Mouse (Mus musculus): Measurements from ENCODE around the gene Vmn1r214. TPM values are rescaled to one million over a fixed set of nuclear protein-coding genes. Genes with fewer than 3 reads are reported as not detected.

Vmn1r214 gene
- polyA plus RNA-seq (2014; fragmentation: Nextera tagmentation; extraction: Ambion mirVana), result not detected in 2 replicates

- no peak for ATAC-seq (ENCODE audit: insufficient number of reproducible peaks, insufficient read depth, low FRiP score, low read depth)
- no peaks in the 10 kb centered on the region for H3K27me3 ChIP-seq (ENCODE audit: control insufficient read depth, insufficient read depth, low read length)
- H3K27ac ChIP-seq (replicated peaks in 1 of 2; ENCODE audit: control insufficient read depth in 1 of 2, insufficient read depth in 1 of 2, low read depth in 2 of 2, low read length in 2 of 2), result no peak within 1 kb of the TSS
- 79% methylated on average over 3 of the region's 3 CpGs for WGBS
- no peak within 1 kb of the TSS for H3K4me3 ChIP-seq (ENCODE audit: control insufficient read depth in 1 of 2, insufficient read depth in 1 of 2, low read depth in 1 of 2, low read length in 2 of 2)
- no peaks in the 10 kb centered on the region for H3K4me1 ChIP-seq (ENCODE audit: control insufficient read depth in 2 of 2, insufficient read depth in 2 of 2, low read length in 2 of 2)
- no peaks in the 10 kb centered on the region for H3K9me3 ChIP-seq (ENCODE audit: control insufficient read depth, low read length)
- H3K36me3 ChIP-seq (ENCODE audit: control insufficient read depth, insufficient read depth, low read length), result no peaks in the 10 kb centered on the region
- no peak within 1 kb of the TSS for H3K4me2 ChIP-seq (ENCODE audit: low read length)
- H3K9ac ChIP-seq (ENCODE audit: low read length), result no peak within 1 kb of the TSS
Measured at GRCm38 (mm10) chr13:23030118-23030517, at the start of gene Vmn1r214. TSS of gene Vmn1r214 (plus strand) at chr13:23030418.

GRCm38 (mm10) chr13:22990214-22990891 lies 39.9 kb upstream of the Vmn1r214 start:
- 83% methylated on average over 11 of the region's 11 CpGs for WGBS
- Histone ChIP-seq H3K9me3 (ENCODE audit: control insufficient read depth, low read length) (0 out of 2 replicates have a peak, but pooled peaks cover 2% of the 10 kb centered on the region), H3K36me3 (ENCODE audit: control insufficient read depth, insufficient read depth, low read length) (no peaks in the 10 kb centered on the region), H3K27me3 (ENCODE audit: control insufficient read depth, insufficient read depth, low read length) (no peaks in the 10 kb centered on the region), H3K4me3 (ENCODE audit: control insufficient read depth in 1 of 2, insufficient read depth in 1 of 2, low read depth in 1 of 2, low read length in 2 of 2) (no peak overlapping the region), H3K4me2 (ENCODE audit: low read length) (no peak overlapping the region), H3K4me1 (ENCODE audit: control insufficient read depth in 2 of 2, insufficient read depth in 2 of 2, low read length in 2 of 2) (no peaks in the 10 kb centered on the region), H3K27ac (replicated peaks in 1 of 2; ENCODE audit: control insufficient read depth in 1 of 2, insufficient read depth in 1 of 2, low read depth in 2 of 2, low read length in 2 of 2) (no peak overlapping the region), H3K9ac (ENCODE audit: low read length) (no peak overlapping the region)
- ATAC-seq (ENCODE audit: insufficient number of reproducible peaks, insufficient read depth, low FRiP score, low read depth), result no peak

- H3K9me3 ChIP-seq (ENCODE audit: control insufficient read depth, low read length), result peaks cover 3% of the 10 kb centered on the region; the same call in 1 of the 2 replicates
- H3K27me3 ChIP-seq (ENCODE audit: control insufficient read depth, insufficient read depth, low read length), result no peaks in the 10 kb centered on the region
- H3K4me1 ChIP-seq (ENCODE audit: control insufficient read depth in 2 of 2, insufficient read depth in 2 of 2, low read length in 2 of 2), result no peaks in the 10 kb centered on the region
- no peak overlapping the region for H3K4me3 ChIP-seq (ENCODE audit: control insufficient read depth in 1 of 2, insufficient read depth in 1 of 2, low read depth in 1 of 2, low read length in 2 of 2)
- H3K27ac ChIP-seq (replicated peaks in 1 of 2; ENCODE audit: control insufficient read depth in 1 of 2, insufficient read depth in 1 of 2, low read depth in 2 of 2, low read length in 2 of 2), result no peak overlapping the region
- no peak overlapping the region for H3K9ac ChIP-seq (ENCODE audit: low read length)
- ATAC-seq (ENCODE audit: insufficient number of reproducible peaks, insufficient read depth, low FRiP score, low read depth), result no peak
- H3K36me3 ChIP-seq (ENCODE audit: control insufficient read depth, insufficient read depth, low read length), result no peaks in the 10 kb centered on the region
- H3K4me2 ChIP-seq (ENCODE audit: low read length), result no peak overlapping the region
- WGBS, result 52% methylated on average over 1 of the region's 1 CpGs
Measured at GRCm38 (mm10) chr13:22992178-22992700, 38.0 kb upstream of the Vmn1r214 start.

GRCm38 (mm10) chr13:22992721-22993120 lies 37.5 kb upstream of the Vmn1r214 start:
- 61% methylated on average over 2 of the region's 2 CpGs for WGBS

GRCm38 (mm10) chr13:23007356-23007755 lies 22.9 kb upstream of the Vmn1r214 start, which contains the start of gene Vmn1r213:
TSS of gene Vmn1r213 (plus strand) at chr13:23007656.
- no peaks in the 10 kb centered on the region for H3K36me3 ChIP-seq (ENCODE audit: control insufficient read depth, insufficient read depth, low read length)
- ATAC-seq (ENCODE audit: insufficient number of reproducible peaks, insufficient read depth, low FRiP score, low read depth), result no peak
- no peak within 1 kb of the TSS for H3K27ac ChIP-seq (replicated peaks in 1 of 2; ENCODE audit: control insufficient read depth in 1 of 2, insufficient read depth in 1 of 2, low read depth in 2 of 2, low read length in 2 of 2)
- no peaks in the 10 kb centered on the region for H3K27me3 ChIP-seq (ENCODE audit: control insufficient read depth, insufficient read depth, low read length)
- H3K4me1 ChIP-seq (ENCODE audit: control insufficient read depth in 2 of 2, insufficient read depth in 2 of 2, low read length in 2 of 2), result no peaks in the 10 kb centered on the region
- no peak within 1 kb of the TSS for H3K4me3 ChIP-seq (ENCODE audit: control insufficient read depth in 1 of 2, insufficient read depth in 1 of 2, low read depth in 1 of 2, low read length in 2 of 2)
- no peak within 1 kb of the TSS for H3K9ac ChIP-seq (ENCODE audit: low read length)
- H3K4me2 ChIP-seq (ENCODE audit: low read length), result no peak within 1 kb of the TSS
- 59% methylated on average over 1 of the region's 1 CpGs for WGBS
- H3K9me3 ChIP-seq (ENCODE audit: control insufficient read depth, low read length), result no peaks in the 10 kb centered on the region

More at GRCm38 (mm10) chr13:22992721-22993120, 37.5 kb upstream of the Vmn1r214 start:
- H3K4me1 ChIP-seq (ENCODE audit: control insufficient read depth in 2 of 2, insufficient read depth in 2 of 2, low read length in 2 of 2), result no peaks in the 10 kb centered on the region
- ATAC-seq (ENCODE audit: insufficient number of reproducible peaks, insufficient read depth, low FRiP score, low read depth), result no peak
- H3K36me3 ChIP-seq (ENCODE audit: control insufficient read depth, insufficient read depth, low read length), result no peaks in the 10 kb centered on the region
- H3K9ac ChIP-seq (ENCODE audit: low read length), result no peak overlapping the region
- H3K4me3 ChIP-seq (ENCODE audit: control insufficient read depth in 1 of 2, insufficient read depth in 1 of 2, low read depth in 1 of 2, low read length in 2 of 2), result no peak overlapping the region
- H3K27me3 ChIP-seq (ENCODE audit: control insufficient read depth, insufficient read depth, low read length), result no peaks in the 10 kb centered on the region
- no peak overlapping the region for H3K4me2 ChIP-seq (ENCODE audit: low read length)
- H3K27ac ChIP-seq (replicated peaks in 1 of 2; ENCODE audit: control insufficient read depth in 1 of 2, insufficient read depth in 1 of 2, low read depth in 2 of 2, low read length in 2 of 2), result no peak overlapping the region
- H3K9me3 ChIP-seq (ENCODE audit: control insufficient read depth, low read length), result peaks cover 6% of the 10 kb centered on the region; the same call in 1 of the 2 replicates

- H3K27ac ChIP-seq (replicated peaks in 1 of 2; ENCODE audit: control insufficient read depth in 1 of 2, insufficient read depth in 1 of 2, low read depth in 2 of 2, low read length in 2 of 2), result no peak overlapping the region
- no peak overlapping the region for H3K4me2 ChIP-seq (ENCODE audit: low read length)
- H3K9me3 ChIP-seq (ENCODE audit: control insufficient read depth, low read length), result no peaks in the 10 kb centered on the region
- H3K36me3 ChIP-seq (ENCODE audit: control insufficient read depth, insufficient read depth, low read length), result no peaks in the 10 kb centered on the region
- H3K9ac ChIP-seq (ENCODE audit: low read length), result no peak overlapping the region
- ATAC-seq (ENCODE audit: insufficient number of reproducible peaks, insufficient read depth, low FRiP score, low read depth), result no peak
- H3K27me3 ChIP-seq (ENCODE audit: control insufficient read depth, insufficient read depth, low read length), result no peaks in the 10 kb centered on the region
- no peak overlapping the region for H3K4me3 ChIP-seq (ENCODE audit: control insufficient read depth in 1 of 2, insufficient read depth in 1 of 2, low read depth in 1 of 2, low read length in 2 of 2)
- H3K4me1 ChIP-seq (ENCODE audit: control insufficient read depth in 2 of 2, insufficient read depth in 2 of 2, low read length in 2 of 2), result no peaks in the 10 kb centered on the region
Measured at GRCm38 (mm10) chr13:23018158-23018557, 12.1 kb upstream of the Vmn1r214 start.

- H3K4me2 ChIP-seq (ENCODE audit: low read length), result no peak overlapping the region
- H3K4me3 ChIP-seq (ENCODE audit: control insufficient read depth in 1 of 2, insufficient read depth in 1 of 2, low read depth in 1 of 2, low read length in 2 of 2), result no peak overlapping the region
- no peaks in the 10 kb centered on the region for H3K27me3 ChIP-seq (ENCODE audit: control insufficient read depth, insufficient read depth, low read length)
- H3K36me3 ChIP-seq (ENCODE audit: control insufficient read depth, insufficient read depth, low read length), result no peaks in the 10 kb centered on the region
- no peak overlapping the region for H3K9ac ChIP-seq (ENCODE audit: low read length)
- ATAC-seq (ENCODE audit: insufficient number of reproducible peaks, insufficient read depth, low FRiP score, low read depth), result no peak
- no peak overlapping the region for H3K27ac ChIP-seq (replicated peaks in 1 of 2; ENCODE audit: control insufficient read depth in 1 of 2, insufficient read depth in 1 of 2, low read depth in 2 of 2, low read length in 2 of 2)
- H3K4me1 ChIP-seq (ENCODE audit: control insufficient read depth in 2 of 2, insufficient read depth in 2 of 2, low read length in 2 of 2), result no peaks in the 10 kb centered on the region
- H3K9me3 ChIP-seq (ENCODE audit: control insufficient read depth, low read length), result no peaks in the 10 kb centered on the region
Measured at GRCm38 (mm10) chr13:23024812-23025211, 5.4 kb upstream of the Vmn1r214 start.

- Histone ChIP-seq H3K4me3 (ENCODE audit: control insufficient read depth in 1 of 2, insufficient read depth in 1 of 2, low read depth in 1 of 2, low read length in 2 of 2) (no peak overlapping the region), H3K9ac (ENCODE audit: low read length) (no peak overlapping the region), H3K27ac (replicated peaks in 1 of 2; ENCODE audit: control insufficient read depth in 1 of 2, insufficient read depth in 1 of 2, low read depth in 2 of 2, low read length in 2 of 2) (no peak overlapping the region), H3K9me3 (ENCODE audit: control insufficient read depth, low read length) (no peaks in the 10 kb centered on the region), H3K36me3 (ENCODE audit: control insufficient read depth, insufficient read depth, low read length) (no peaks in the 10 kb centered on the region), H3K4me2 (ENCODE audit: low read length) (no peak overlapping the region), H3K27me3 (ENCODE audit: control insufficient read depth, insufficient read depth, low read length) (no peaks in the 10 kb centered on the region), H3K4me1 (ENCODE audit: control insufficient read depth in 2 of 2, insufficient read depth in 2 of 2, low read length in 2 of 2) (no peaks in the 10 kb centered on the region)
- ATAC-seq (ENCODE audit: insufficient number of reproducible peaks, insufficient read depth, low FRiP score, low read depth), result no peak
- WGBS, result 31% methylated on average over 1 of the region's 1 CpGs
Measured at GRCm38 (mm10) chr13:23057778-23058177, 27.6 kb downstream of the Vmn1r214 start.
